Mouse (Mus musculus) kidney, adult 8-10 months (tissue): ENCODE measurements around the gene Lipa.

ENCODE experiments used
- DNase-seq, 2 experiments: peaks; one replicate each; pipeline ENCODE4 v3.0.0; 2022

Lipa gene

DNA sequence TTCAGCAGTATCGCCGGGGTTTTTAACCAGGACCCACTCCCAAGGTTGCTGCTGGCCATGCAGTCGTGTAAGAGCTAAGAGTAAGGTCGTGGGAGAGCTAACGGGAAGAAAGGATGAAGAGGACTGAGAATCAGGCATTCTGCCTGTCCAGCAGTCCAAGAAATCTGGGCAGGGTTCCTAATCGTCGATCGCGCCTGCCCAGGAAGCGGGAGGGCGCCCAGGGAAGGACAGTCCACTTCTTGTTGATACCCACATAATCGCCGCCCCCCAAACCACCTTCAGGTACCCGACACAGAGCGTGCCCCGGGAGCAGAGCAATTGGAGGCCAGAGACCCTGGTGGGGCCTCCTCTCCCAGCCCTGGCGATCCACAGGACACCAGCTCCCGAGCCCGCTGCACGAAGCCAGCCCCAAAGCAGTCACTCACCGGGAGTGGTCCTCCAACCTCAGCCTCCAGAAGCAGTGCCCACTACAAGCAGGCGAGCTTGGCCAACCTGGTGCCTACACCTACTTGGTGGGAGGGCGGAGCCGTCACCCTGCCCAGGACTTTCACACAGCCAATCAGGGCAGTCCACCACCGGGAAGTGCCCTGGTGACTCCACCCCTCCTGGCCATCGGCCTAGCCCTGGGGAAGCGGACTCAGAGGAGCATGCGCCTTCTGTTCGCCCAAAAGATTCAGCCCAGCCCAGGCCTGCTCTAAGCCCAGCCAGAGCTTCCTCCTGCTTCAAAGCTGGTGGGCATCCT is at the start of gene Lipa:
TSS of gene Lipa (minus strand) at position 534 of the 742 bp plus-strand sequence.
- peak; percentile 98 for DNase-seq

DNA sequence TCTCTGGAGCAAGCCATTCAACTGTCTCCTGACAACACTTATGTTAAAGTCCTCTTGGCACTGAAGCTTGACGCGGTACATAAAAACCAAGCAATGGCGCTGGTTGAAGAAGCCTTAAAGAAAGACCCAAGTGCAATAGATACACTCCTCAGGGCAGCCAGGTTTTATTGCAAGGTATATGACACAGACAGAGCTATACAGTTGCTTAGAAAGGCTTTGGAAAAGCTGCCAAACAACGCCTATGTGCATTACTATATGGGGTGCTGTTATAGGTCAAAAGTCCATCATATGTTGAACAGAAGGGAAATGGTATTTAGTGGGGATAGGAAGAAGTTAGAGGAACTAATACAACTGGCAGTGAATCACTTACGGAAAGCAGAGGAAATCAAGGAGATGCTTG is 46.4 kb upstream of the Lipa start:
- no peak for DNase-seq

DNA sequence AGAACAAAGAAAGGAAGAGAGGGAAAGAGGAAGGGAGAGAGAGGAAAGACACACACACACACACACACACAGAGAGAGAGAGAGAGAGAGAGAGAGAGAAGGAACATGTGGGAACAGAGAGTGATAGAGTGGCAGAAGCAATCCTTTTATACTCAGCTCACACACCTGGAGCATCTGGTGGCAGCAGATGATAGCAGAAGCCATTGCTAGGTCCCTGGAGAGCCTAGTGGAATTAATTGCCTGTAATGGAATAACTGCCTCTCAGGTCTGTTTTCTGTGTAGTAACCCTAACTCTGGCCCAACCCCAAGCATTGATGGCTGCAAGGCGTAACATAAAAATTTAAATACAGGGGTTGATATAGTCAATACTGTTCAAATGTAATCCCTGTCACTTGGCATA is 43.8 kb upstream of the Lipa start:
- no peak for DNase-seq

DNA sequence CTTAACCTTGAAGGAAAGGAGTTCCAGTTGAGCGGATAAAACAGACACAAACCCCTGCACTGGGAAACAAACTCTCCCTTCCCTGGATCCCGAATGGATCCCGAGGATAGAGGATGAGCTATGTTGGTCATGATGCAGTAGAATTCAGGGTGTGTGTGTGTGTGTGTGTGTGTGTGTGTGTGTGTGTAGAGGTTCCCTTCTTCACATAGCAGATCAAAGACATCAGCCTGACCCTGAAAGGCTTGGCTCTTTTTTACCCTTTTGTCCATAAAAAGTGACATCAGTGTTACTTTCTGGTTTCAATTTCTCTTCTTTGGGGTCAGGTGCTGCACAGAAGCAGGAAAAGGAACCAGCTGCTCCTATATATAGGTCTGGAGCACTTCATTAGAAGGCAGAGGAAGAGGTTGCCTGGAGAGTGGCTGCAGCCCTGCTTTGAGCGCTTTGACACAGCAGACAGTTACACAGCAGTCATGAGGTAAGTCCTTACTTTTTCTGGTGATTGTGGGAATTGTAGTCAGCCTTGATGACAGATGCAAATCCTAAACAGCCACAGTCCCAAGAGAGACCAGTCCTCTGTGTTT is 42.7 kb upstream of the Lipa start:
- DNase-seq, result peak in 1 of 2 experiments; percentile 29

DNA sequence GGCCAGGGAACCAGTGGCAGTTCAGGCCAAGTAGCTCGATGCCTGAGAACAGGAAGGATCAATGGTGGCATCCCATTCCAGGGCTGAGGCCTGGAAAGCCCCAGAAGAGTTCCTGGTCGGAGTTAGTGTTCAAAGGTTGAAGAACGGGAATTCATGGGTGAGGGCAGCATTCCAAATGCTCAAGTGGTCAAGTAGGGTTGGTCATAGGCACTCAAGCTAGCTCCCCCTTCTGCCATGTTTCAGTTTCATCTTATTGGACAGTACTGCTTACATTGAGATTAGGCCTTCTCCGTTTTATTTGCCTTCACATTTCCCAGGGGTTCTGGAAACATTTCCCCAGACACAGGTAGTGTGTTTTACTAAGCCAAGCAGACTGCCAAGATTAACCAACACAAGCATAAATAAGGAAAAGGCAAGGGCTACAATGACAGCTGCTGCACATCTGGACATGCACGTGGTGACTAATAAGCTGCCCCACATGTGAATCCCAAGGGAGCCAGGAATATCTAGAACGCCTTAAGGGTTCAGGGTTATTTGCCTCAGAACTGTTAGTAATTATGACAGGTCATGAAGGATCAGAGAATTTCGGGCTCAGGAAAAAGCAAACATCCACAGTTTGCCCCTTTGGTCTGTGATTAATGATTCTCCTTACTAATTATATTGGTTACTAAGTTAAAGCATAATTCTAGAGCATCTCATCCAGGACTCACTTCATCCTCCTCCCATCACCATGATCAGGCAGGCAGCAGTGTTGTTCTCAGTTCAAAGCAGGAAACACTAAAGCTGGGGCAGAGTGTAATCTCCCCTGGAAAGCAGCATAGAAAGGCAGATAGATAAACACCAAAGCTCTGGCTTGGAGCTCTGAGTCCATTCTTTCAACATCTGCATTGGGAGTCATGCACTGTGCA is 42.0 kb upstream of the Lipa start:
- peak; percentile 37 to 66 for DNase-seq

DNA sequence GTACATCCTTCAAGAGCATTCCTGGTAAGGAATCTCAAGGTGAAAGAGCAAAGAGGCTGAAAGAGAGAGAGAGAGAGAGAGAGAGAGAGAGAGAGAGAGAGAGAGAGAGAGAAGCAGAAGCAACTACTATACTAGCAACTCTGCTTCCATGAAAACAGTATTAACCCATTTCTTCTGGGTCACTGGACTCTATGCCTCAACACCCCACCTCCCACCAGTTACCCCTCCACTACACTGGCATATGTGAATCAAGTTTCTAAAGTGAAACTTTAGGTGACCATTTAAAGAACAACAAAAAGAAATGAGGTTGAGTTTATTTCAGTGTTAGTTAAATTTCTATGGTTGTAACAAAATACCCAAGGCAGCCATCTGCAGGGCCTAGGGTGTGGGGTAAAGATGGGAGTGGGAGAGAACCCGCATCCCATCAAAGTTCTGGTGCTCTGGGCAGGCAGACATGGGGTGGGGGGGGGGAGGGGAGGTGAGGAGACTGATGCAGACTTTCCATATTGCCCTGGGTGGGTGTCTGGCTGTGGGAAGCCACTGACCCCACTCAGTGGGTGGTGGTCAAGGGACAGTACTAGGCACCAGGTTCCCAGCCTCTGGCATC is 39.0 kb upstream of the Lipa start:
- DNase-seq, result no peak

DNA sequence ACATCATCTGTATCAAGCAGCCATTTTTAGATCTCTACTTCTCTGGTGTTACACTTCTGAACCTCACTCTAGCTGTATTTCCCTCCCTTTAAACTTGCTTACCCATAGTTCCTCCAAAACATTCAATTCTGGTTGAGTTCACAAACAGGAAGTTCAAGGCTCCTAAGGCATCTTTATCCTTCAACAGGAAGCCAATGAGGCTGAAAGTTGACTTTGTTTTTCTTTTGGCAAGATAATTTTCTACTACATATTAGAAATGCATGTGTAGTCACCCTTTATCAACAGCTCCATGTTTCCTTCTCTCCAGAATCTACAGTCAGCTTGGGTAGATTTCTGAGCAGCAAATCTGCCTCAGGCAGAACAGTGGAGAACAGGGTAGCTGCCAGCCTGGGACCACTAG is 35.3 kb upstream of the Lipa start:
- no peak for DNase-seq

DNA sequence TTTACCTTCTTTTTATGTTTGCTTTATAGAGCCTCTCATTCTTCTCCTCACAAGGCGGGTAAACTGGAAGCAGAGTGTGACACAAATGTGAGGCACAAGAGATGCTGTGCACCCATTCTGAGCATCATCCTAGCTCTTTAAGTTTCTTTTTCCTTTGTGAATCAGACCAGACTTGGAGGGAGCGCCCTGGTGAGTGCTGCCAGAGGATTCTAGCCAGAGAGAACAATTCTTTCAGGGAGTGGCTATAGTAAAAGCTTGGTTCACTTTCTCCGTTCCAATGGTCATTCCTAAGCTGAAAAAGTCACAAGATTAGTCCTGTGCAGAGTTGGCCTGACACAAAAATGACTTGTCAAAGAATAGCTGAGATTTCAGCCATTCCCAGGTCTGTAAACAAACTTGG is 29.3 kb upstream of the Lipa start:
- DNase-seq, result peak in 1 of 2 experiments; percentile 16

DNA sequence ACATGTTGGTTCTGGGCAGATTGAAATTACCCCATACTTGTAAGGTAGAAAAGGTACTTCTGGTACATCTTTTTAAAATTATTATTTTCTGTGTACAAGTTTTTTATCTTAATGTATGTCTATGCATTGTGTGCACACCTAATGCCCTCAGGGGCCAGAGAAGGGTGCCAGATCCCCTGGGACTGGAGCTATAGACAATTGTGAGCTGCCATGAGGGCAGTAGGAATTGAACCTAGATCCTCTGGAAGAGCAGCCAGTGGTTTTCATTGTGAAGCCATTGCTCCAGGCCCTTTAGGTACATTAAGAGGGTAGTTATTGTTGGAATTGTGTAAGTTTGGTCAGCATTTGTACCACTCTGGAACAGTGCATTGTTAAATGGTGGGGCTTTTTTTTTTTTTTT is 26.8 kb upstream of the Lipa start:
- no peak for DNase-seq

DNA sequence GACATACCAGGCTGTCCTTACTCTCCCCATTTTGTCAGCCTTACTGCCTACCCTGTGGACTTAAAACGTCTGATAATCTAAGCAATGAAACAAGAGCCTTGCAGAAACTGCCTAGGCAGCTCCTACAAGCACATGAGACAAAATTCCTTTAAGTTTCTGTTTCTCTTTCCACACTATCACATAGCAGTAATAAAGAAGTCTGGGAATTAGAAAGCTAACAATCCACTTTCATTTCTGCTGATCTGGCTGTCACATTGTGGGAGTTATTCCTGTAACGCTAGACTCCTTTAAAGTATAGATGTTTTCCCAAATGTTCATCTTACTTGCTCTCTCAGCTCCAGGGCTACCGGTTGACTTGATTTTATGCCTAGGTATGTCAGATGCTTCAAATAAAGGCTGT is 26.2 kb upstream of the Lipa start:
- no peak for DNase-seq

DNA sequence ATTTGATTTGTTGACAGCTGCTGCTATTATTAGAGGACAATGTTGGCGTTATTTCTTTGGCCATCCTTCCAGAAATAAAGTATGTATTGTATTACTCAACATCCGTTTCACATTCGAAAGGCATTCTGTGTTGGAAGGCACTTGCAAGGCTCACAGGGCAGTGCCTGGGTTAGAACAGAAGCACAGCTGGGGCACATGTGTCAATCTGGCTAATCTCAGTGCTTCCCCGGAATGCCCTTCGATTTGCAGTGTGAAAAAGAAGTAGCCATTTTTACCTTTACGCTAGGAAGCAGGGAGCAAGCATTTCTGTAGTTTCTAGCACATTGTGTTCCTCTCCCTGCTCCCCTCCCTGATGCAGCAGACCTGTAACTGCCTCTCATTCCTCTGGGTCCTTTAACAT is 25.7 kb upstream of the Lipa start:
- no peak for DNase-seq

DNA sequence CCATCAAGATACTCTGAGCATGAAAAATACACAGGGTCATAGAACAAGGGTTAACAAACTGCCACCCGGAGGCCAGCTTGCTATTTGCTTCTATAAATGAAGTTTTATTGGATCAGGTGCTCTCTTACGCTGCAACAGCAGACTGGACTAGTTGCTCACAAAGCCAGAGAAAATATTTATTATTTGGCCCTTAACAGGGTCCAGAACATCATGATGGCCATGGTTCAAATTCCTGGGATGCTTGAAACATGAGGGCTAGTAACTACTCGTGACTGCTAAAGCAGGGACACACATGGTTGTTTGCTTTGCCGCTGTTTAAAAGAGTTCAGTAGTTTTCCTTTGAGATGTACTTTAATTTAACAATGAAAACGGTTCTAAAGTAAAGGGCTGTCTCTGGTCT is 24.7 kb upstream of the Lipa start:
- DNase-seq, result peak; percentile 56 to 82

DNA sequence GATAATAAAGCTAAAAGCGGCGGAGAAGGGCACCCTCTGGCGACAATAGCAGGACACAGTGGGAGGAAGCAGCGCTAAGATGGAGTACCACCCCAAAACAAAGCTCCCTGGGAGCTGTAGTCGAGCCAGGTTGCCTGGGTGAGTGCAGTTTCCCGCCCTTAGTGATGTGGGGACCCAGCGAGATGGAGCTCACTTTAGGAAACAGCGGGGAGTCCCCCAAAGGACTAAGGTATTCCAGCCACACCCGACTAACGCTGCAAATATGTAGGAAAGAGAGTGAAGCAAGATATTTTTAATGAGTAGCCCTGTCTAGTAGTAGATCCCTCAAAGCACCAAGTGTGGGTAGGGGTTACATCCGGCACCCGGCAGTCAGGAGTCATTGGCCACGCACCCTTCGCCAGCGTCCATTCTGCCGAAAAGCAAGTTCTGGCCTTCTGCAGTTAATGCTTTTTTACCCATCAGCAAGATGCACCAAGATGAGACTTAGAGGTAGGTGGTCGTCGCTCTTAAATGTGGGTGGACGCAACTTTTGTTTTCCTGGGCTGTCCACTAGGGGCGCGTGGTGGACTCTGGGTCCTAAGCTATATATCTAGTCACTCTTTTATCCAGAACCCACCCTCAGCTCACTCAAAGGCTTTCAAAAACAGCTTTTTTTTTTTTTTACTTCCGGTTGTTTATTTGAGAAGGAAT is 23.4 kb upstream of the Lipa start, which contains the start of gene Ifit2:
TSS of gene Ifit2 (plus strand) at position 161 of the 690 bp plus-strand sequence.
- peak; percentile 68 to 78 for DNase-seq

DNA sequence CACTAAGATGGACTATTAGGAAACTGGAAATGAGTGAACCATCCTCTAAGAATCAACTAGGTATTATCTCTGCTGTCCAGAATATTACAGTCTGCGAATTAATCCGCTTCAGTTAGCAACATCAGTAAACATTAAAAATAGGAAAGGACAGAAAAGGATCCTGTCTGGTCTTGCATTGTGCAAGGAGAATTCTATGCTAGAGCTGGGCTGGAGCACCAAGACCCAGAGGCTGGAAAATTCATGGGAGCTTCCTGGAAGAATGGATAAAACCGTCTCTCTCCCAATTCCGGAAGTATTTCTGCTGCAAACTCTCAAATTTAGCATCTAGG is 22.9 kb upstream of the Lipa start:
- DNase-seq, result no peak

DNA sequence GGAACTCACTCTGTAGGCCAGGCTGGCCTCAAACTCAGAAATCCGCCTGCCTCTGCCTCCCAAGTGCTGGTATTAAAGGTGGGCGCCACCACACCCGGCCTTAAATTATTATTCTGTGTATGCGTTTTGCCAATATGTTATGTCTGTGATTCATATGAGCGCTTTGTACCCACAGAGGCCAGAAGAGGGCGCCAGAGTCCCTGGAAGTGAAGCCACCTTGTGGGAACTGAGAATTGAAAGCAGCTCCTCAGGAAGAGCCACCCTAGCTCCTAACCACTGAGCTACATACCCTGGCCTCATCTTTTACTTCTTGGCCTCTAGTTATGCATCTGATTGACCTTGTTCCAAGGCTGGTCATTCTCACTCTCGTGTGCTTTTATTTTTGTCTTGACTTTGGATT is 20.7 kb upstream of the Lipa start:
- peak; percentile 73 to 93 for DNase-seq

DNA sequence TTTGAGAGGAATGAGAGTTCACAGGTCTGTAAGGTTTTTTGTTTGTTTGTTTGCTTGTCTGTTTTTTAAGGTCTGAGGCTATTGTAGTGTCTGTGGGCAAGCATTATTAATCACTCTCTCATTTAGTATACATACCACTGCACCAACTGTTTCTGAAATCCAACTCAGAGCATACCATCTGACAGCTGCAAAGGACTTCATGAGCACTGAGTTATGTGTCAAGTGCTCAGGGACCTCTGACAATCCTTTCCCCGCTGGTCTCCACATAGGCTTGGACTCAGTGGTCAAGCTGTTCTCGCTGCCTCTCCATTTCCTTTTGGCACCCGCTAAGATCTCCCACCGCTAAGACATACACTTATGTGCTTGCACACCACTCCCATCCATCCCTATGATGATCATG is 18.9 kb upstream of the Lipa start:
- DNase-seq, result no peak

DNA sequence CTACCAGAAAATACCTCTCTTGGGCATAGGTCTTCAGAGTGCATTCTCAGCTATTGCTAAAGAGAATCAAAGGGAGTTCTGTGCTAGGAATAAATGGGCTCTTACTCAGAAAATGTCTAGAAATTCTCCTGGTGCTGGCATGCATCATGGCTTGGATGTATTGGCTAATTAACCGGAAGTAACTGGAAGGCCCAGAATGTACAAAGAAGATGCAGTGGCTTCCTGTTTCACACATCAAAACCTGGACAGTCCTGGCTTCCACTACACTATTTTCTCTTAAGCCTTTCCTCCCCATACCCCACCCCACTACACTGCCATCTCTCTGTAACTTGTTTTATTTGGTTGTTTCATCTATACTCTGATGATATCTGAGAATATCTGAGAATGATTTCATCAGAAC is 12.1 kb upstream of the Lipa start:
- no peak for DNase-seq

DNA sequence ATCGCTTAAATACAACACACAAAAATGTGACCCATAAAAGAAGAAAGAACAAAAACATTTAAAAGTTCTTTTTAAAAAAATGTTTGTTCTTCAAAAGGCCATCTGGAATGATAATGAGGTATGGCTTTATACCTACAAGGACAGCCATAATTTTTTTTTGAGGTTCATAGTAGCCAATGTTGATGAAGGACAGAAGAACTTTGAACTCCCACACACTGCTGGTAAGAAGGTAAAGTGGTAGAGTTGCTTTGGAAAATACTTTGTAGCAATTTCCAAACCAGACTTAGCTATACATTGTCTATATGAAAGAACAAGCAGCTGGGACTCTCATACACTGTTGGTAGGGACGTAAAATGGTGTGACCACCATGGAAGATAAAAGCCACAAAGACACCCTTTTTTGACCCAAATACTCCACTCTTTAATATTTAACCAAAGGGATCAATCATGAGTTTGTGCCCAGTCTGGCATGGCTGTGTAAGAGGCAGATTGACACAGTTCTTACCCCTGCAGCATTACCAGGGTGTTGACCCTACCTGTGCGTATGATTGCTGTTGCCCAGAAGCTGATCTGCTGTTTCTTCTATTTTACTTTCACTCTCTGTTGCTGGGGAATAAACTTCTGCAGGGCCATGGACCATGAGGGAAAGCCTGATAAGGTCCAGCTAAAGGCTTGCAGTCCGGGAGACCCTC is 4.9 kb upstream of the Lipa start:
- DNase-seq, result no peak

DNA sequence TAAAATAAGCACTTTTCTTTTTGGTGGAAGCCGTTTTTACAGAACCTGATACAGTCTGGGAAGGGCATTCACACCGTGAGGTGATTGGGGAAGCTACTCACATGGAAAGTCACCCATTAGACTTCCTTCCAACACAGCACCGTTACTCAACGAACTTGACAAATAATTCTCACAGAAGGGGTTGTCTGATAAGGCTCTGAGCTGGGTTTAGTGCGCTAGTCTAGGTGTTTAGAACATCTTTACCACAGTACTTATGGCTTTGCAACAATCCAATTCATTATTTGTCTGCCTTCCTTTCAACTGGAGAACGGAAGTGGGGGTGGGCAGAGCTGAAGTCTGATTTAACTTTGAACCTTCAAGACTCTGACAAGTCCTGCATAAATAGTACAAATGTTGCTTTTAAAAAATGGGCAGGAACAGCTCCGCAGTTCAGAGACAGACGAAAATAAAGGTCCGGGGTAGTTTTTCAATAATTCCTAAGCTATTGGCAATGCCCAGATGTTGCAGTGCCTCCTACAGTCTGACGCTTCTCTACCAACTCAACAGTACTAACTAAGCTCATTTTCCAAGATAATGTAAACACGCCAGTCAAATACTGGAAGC is 852 bp downstream of the Lipa start:
- peak; percentile 43 to 61 for DNase-seq

DNA sequence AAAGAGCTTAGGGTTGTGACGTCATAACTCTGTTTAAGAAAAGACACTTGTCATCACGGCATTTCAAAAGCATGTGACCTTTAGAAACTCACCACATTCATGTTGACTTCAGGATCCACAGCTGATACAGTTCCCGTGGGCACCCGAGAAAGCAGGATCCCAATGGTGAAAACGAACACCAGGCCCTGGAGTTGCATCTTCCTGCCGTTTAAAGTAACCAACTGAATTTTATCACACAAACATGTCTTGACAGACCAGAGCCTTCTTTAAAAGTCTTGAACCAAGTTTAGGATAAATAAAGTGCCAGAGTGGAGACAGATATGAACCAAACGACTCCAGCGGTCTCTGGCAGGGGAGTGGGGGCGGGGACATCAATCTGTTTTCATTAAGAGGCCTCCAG is 2.6 kb downstream of the Lipa start:
- no peak for DNase-seq

DNA sequence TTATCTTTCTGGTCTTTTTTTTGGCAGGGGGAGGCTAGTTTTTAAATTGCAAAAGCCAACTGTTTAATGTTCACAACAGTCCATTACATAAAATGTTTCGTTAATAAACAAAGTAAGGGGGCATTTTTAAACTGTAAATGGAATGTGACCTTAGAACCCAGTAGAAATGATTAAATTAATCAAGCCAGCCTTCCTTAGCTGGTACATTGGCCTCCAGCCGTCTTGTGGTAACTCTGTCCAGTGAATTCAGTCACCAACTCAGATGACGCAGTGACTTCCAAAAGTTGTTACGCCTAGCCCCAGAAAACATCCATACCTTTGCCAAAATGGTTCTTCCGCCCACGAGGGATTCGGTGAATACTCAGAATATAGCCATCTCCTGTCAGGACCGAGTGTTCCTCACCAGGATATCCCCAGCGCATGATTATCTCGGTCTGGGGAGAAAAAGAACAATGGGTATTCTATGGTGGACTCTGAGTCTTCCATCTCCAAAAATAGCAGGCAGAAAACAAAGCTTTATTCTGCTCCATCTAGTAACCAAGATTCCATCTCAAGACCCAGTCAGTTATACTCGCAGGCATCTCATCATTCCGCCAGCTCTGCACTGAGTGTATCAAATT is 4.1 kb downstream of the Lipa start:
- DNase-seq, result peak; percentile 60 to 68
